Mouse (Mus musculus): ENCODE measurements around the gene Thap7. TPM values are rescaled to one million over a fixed set of nuclear protein-coding genes. Genes with fewer than 3 reads are reported as not detected.

Gene Thap7
- total and polyA plus RNA-seq, 2 experiments from 2014 or later, result 57.1 to 65.5 TPM

DNA sequence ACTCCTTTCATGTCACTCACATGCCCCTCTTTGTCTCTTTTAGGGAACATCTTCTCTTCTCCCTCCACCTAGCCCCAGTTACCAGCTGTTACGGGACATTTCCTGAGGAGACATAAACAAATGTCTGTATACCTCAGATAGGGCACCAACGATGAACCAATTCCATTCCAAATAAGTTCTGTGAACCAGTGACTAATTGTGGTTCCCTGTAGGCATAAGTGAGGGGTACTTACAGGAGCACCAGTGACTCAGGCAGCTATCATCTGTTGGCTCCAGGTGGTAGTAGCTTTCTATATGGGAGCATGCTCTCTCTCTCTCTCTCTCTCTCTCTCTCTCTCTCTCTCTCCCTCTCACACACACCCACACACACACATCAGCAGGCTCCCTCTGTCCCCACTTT lies 33.3 kb upstream of the Thap7 start:
- ATAC-seq (ENCODE audit: low FRiP score), result no peak
- 82% methylated on average over 2 of the region's 2 CpGs for WGBS
- no peak for TF ChIP-seq CTCF (IDR thresholded peaks at IDR 0.05)

DNA sequence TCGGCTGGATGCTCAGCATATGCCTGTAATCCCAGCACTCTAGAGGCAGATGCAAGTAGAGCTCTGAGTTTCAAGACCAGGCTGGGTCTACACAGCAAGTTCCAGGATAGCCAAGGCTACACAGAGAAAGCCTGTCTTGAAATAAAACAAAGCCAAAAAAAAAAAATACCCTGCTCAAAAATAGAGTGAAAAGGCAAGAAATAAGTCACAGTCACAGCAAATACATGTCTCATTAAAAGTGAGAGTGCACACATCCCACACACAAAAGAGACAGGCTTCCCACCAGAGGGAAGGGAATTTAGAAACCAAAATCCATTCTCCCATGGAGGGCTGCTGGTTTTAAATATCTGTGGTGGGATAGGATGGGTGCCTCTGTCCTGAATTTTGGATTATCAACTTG lies 32.6 kb upstream of the Thap7 start:
- 0 out of 2 replicates have a peak, but pooled peaks cover 7% of the 10 kb centered on the region for H3K4me1 ChIP-seq (ENCODE audit: insufficient read depth, low read length)
- ATAC-seq (ENCODE audit: low FRiP score) (no peak), DNase-seq (ENCODE audit: low spot score) (no peak)
- no peaks in the 10 kb centered on the region for H3K36me3 ChIP-seq (ENCODE audit: insufficient read depth, low read length)
- H3K4me2 ChIP-seq (ENCODE audit: low read depth, low read length, poor library complexity, severe bottlenecking), result no peak overlapping the region
- no peak for TF ChIP-seq CTCF (IDR thresholded peaks at IDR 0.05)
- H3K9me3 ChIP-seq (ENCODE audit: low read length), result no peaks in the 10 kb centered on the region
- H3K27me3 ChIP-seq (ENCODE audit: insufficient read depth, low read length), result peaks cover 5% of the 10 kb centered on the region; the same call in 1 of the 2 replicates
- no peak overlapping the region for H3K4me3 ChIP-seq (ENCODE audit: low read depth, low read length)
- WGBS, result 37% methylated on average over 1 of the region's 1 CpGs
- no peak overlapping the region for H3K9ac ChIP-seq (replicated peaks; ENCODE audit: low read length, poor library complexity, severe bottlenecking)
- H3K27ac ChIP-seq (ENCODE audit: low read depth, low read length), result no peak overlapping the region

More for the DNA sequence above, 33.3 kb upstream of the Thap7 start:
- H3K4me2 ChIP-seq (ENCODE audit: low read depth, low read length, poor library complexity, severe bottlenecking), result no peak overlapping the region
- no peaks in the 10 kb centered on the region for H3K9me3 ChIP-seq (ENCODE audit: low read length)
- H3K4me1 ChIP-seq (ENCODE audit: insufficient read depth, low read length), result 0 out of 2 replicates have a peak, but pooled peaks cover 7% of the 10 kb centered on the region
- no peaks in the 10 kb centered on the region for H3K36me3 ChIP-seq (ENCODE audit: insufficient read depth, low read length)
- H3K27me3 ChIP-seq (ENCODE audit: insufficient read depth, low read length), result peaks cover 5% of the 10 kb centered on the region; the same call in 1 of the 2 replicates
- no peak overlapping the region for H3K9ac ChIP-seq (replicated peaks; ENCODE audit: low read length, poor library complexity, severe bottlenecking)
- H3K4me3 ChIP-seq (ENCODE audit: low read depth, low read length), result no peak overlapping the region
- H3K27ac ChIP-seq (ENCODE audit: low read depth, low read length), result no peak overlapping the region
- DNase-seq (ENCODE audit: low spot score), result no peak

- Histone ChIP-seq H3K27ac (ENCODE audit: low read depth, low read length) (0 out of 2 replicates have a peak within 1 kb of the TSS, but pooled peaks have one; percentile 12), H3K4me1 (ENCODE audit: insufficient read depth, low read length) (peaks cover 12% of the 10 kb centered on the region; the same call in 1 of the 2 replicates), H3K27me3 (ENCODE audit: insufficient read depth, low read length) (peaks cover 5% of the 10 kb centered on the region; the same call in 1 of the 2 replicates), H3K4me3 (ENCODE audit: low read depth, low read length) (peak within 1 kb of the TSS; percentile 19), H3K36me3 (ENCODE audit: insufficient read depth, low read length) (no peaks in the 10 kb centered on the region), H3K9me3 (ENCODE audit: low read length) (no peaks in the 10 kb centered on the region), H3K9ac (replicated peaks; ENCODE audit: low read length, poor library complexity, severe bottlenecking) (0 out of 2 replicates have a peak within 1 kb of the TSS, but pooled peaks have one; percentile 8), H3K4me2 (ENCODE audit: low read depth, low read length, poor library complexity, severe bottlenecking) (peak within 1 kb of the TSS; percentile 42)
- ATAC-seq (ENCODE audit: low FRiP score), result peak; percentile 61
- WGBS, result 4% methylated on average over 10 of the region's 10 CpGs
- peak; percentile 71 for DNase-seq (ENCODE audit: low spot score)
- no peak for TF ChIP-seq CTCF (IDR thresholded peaks at IDR 0.05)
Observed at GRCm38 (mm10) chr16:17561751-17562208, 30.8 kb upstream of the Thap7 start, which contains the start of gene P2rx6. TSS of gene P2rx6 (plus strand) at chr16:17561885.

DNA sequence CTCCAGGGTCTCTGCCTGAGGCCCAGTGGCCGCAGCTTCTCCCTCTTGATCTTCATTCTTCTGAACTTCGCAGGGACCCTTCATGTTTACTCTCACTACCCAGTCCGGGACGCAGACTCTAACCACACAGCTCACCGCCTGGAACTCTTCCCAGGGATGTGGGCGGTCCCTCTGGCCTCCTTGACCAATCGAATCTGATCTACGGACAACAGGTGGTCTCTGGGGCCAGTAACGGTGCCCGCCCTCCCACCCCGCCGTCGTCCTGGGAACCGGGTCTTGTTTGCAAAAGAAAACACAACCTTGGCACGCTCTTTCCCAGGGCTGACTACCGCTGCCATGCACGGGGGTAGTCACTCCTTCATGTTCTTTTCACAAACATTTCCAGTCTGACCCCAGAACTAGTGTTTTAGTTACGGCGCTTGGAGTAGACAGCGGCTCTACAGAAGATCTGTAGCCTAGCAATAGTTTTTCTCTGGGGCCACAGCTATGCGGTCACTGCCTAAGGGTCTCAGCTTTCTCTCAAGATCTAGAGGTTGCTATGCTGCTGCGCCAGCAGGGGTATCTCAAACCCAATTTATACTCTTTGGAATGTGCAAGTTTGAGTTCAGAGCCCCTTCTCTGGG lies 30.3 kb upstream of the Thap7 start, which contains the start of gene Lrrc74b:
Gene Lrrc74b, minus strand, starts transcription at position 120 of the 623 bp plus-strand sequence.
- Histone ChIP-seq H3K4me1 (ENCODE audit: insufficient read depth, low read length) (peaks cover 12% of the 10 kb centered on the region; the same call in 1 of the 2 replicates), H3K36me3 (ENCODE audit: insufficient read depth, low read length) (no peaks in the 10 kb centered on the region), H3K9ac (replicated peaks; ENCODE audit: low read length, poor library complexity, severe bottlenecking) (0 out of 2 replicates have a peak within 1 kb of the TSS, but pooled peaks have one; percentile 8), H3K27me3 (ENCODE audit: insufficient read depth, low read length) (peaks cover 5% of the 10 kb centered on the region; the same call in 1 of the 2 replicates), H3K27ac (ENCODE audit: low read depth, low read length) (0 out of 2 replicates have a peak within 1 kb of the TSS, but pooled peaks have one; percentile 12), H3K4me3 (ENCODE audit: low read depth, low read length) (peak within 1 kb of the TSS; percentile 19), H3K9me3 (ENCODE audit: low read length) (no peaks in the 10 kb centered on the region), H3K4me2 (ENCODE audit: low read depth, low read length, poor library complexity, severe bottlenecking) (peak within 1 kb of the TSS; percentile 42)
- peak; percentile 23; the same call in 1 of the 2 replicates for TF ChIP-seq CTCF (IDR thresholded peaks at IDR 0.05)
- DNase-seq (ENCODE audit: low spot score) (peak; percentile 82), ATAC-seq (ENCODE audit: low FRiP score) (peak; percentile 71)
- 2% methylated on average over 22 of the region's 22 CpGs for WGBS

DNA sequence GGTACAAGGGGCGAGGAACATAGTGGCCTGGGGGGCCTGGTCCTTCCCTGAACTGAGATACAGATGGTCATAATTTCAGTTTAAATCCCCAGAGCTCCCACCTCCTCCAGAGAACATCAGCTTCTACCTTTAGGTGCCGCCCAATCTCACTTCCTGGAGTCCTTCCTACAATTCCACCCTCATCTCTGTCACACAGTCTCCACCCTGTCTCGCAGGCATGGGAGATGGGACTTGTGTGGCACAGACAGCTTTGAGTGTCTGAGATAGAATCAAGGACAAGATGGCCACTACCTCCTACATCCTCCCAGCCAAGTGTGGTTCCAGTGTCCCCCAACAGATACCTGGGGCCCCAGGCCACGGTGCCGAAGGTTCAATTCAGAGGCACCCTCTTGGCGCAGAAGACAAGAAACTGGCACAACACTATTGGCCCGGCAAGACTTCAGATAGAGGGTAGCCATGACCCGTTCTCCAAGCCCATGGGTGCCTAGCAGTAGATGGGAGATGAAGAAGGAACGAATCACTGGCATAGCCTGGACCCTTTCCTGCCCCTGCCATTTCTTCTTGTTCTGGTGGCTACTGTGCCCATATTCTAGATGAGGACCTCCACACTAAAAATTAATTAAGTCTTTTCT lies 28.6 kb upstream of the Thap7 start:
- H3K36me3 ChIP-seq (ENCODE audit: insufficient read depth, low read length), result no peaks in the 10 kb centered on the region
- ATAC-seq (ENCODE audit: low FRiP score) (no peak), DNase-seq (ENCODE audit: low spot score) (no peak)
- WGBS, result 70% methylated on average over 9 of the region's 9 CpGs
- no peak overlapping the region for H3K9ac ChIP-seq (replicated peaks; ENCODE audit: low read length, poor library complexity, severe bottlenecking)
- H3K27ac ChIP-seq (ENCODE audit: low read depth, low read length), result no peak overlapping the region
- TF ChIP-seq CTCF (IDR thresholded peaks at IDR 0.05), result no peak
- no peak overlapping the region for H3K4me3 ChIP-seq (ENCODE audit: low read depth, low read length)
- peaks cover 12% of the 10 kb centered on the region; the same call in 1 of the 2 replicates for H3K4me1 ChIP-seq (ENCODE audit: insufficient read depth, low read length)
- H3K4me2 ChIP-seq (ENCODE audit: low read depth, low read length, poor library complexity, severe bottlenecking), result no peak overlapping the region
- peaks cover 5% of the 10 kb centered on the region; the same call in 1 of the 2 replicates for H3K27me3 ChIP-seq (ENCODE audit: insufficient read depth, low read length)
- no peaks in the 10 kb centered on the region for H3K9me3 ChIP-seq (ENCODE audit: low read length)

All from midbrain, postnatal 0 days (tissue).